Mouse (Mus musculus) embryo, embryonic 11 days (tissue): Measurements from ENCODE around the gene Col18a1.

ENCODE experiments used
- DNase-seq: peaks from one replicate; pipeline ENCODE4 v3.0.0-alpha.2; 2015

The Col18a1 gene

DNA sequence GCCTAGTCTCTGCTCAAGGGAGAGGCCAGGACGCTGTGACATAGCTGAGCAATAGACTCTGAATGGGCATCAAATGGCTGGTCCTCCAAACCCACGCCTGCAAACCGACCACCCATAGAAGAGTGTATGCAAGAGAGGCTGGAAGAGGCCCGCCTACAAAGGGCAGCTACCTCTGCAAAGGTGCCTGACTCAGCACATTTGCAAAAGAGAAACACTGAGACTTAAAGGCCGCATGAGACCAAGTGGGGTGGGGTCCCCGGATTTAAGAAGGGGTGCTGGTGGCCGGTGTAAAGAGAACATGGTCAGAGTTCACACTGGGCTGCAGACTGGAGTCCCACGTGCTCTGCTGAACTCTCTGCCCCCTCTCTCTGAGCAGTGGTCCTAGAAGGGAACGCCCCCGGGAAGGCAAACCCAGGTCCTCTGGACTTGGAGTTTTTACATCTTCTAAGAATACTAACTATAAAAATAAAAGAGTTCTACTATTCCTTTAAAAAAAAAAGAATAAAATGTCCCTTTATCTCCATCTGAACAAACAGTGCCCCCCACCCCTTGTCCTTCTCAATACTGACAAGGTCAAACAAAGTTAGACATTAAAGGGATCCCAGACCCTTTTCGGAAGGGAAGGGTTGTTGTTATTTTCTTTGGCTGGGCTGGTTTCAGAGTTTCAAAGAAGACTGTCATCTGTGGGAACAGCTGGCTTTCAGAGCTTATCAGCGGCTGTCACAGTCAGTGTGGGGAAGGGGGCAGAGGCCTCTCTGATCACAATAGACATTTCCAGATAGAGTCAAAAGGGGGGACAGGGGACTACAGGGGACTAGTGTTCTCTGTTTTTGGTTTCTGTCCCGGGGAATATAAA, 32.2 kb downstream of the Col18a1 start:
- DNase-seq, result peak; percentile 37

DNA sequence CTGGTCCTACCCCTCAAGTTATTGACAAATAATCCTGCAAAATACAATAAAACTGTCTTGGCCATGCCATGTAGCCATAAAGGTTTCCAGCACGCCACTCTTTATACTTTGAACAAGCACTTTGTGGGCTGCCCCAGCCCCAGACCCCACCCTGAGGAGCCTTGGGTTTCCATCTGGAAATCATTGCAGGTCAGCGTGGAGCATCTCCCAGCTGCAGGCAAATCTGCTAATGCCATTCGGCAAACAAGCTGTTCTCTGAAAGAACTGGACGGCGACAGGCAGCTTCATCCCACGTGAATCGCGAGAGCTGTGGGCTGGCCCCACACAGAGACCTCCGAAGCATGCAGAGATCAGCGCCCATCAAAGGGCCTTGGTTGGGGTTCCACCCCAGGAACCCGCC, 34.2 kb downstream of the Col18a1 start:
- peak; percentile 58 for DNase-seq

DNA sequence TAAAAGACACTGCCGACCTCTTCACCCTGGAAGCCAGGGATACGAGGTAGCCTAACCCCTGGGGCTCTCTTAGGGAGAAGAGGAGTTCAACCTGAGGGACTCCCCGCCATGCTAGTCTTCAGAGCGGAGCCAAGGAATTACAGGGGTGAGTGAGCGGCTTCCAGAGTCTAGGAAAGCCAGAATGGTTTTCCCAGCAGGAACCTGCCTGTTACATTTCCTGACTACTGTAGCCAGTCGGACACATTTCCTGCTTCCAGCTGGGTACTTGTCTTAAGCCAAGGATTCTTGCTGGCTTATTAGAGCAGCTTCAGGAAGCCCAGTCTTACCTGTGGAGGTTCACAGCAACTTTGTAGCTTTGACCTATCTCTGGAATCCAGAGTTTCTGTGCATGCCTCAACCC, 34.8 kb downstream of the Col18a1 start:
- DNase-seq, result peak; percentile 38

DNA sequence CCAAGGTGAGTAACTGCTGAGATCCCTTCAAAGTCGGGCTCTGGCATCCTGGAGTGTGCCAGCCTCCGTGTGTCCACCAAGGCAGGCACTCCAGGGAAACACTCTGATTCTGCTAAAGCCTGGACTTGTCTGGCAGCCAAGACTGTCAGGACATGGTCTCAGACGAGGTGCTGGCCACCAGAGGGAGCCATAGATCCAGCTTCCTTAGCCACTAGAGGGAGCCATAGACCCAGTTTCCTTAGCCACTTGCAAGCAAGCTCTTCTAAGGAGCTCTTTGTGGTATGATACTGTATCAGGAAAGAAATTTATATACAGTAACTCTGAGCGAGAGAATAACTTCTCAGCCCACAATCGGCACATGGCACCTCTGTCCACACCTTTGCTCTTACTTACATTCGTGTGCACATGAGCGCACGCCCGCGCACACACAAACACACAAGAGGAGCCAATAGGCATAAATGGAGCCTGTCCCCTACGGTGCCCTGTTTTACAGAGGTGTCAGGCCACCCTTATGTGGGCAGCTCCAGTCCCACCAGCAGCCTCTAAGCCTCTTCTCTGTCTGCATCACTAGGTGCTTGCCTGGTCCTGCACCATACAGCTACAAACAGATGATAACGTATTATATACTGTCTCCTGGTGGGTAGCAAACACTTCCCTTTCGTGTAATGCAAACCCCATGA, 35.6 kb downstream of the Col18a1 start:
- peak; percentile 87 for DNase-seq

DNA sequence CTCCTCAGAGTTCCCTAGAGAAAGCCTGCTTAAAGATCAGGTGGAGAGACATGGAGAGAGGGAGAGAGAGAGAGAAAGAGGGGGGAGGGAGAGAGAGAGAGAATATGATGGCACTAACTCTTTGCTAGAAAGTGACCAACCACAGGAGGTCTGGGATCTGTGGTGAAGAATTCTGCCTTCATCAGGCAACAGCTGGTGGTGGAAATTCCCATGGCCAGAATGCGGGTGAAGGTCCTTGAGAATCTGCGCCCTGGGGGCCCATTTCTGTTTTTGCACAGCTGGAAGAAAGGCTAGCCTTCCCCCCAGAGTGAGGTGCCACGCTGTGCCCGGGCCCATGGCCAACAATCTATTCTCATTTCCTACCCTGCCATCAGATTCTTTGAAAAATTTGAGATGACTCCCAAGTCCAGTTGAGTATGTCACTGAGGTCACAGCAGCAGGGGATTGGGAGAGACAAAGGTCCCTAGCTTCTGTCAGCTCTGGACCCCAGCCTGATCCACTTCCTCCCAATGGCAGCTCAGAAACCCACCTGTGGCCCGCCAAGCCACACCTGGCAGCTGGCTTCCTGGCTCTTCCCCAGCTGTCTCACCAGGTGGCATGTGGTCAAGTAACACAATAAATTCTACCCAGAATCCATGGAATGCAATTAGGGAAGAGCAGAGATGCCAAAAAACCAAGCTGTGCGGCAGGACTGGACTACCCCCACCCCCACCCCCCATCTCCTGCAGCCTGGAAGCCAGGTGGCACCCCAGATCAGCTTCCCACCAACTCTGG, 36.5 kb downstream of the Col18a1 start:
- peak; percentile 17 for DNase-seq

DNA sequence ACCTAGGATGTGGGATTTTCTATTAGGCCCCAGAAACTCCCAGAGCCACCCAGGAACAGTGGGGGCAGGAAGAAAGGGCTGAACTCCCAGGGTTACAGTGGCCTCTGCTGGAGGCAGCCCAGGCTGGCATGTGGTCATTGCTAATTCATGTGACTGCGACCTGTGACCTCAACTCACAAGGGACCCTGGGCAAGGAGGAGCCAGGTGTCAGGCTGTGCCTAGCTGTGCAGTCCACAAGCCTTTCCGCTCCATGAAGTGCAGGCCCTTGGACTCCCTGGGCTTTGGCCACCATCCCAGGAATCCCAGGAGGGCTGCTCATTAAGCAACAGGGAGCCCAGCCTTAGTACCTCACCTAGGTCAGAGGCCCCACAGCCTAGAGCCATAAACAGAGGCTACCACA, 38.4 kb downstream of the Col18a1 start:
- peak; percentile 46 for DNase-seq

DNA sequence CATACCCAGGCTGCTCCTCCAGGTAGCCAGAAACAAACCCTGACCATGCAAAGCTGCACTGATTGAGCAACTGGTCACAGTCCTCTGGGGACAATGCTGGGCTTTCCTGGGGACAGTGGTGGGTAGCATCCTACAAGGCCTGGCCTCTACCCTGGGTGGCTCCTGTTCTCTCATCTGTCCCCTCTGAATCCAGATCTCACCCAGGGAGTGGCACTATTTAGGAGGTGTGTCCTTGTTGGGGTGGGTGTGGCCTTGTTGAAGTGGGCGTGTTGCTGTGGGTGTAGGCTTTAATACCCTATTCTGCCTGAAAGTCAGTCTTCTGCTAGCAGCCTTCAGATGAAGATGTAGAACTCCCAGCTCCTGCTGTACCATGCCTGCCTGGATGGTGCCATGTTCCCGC, 39.8 kb downstream of the Col18a1 start:
- DNase-seq, result no peak

DNA sequence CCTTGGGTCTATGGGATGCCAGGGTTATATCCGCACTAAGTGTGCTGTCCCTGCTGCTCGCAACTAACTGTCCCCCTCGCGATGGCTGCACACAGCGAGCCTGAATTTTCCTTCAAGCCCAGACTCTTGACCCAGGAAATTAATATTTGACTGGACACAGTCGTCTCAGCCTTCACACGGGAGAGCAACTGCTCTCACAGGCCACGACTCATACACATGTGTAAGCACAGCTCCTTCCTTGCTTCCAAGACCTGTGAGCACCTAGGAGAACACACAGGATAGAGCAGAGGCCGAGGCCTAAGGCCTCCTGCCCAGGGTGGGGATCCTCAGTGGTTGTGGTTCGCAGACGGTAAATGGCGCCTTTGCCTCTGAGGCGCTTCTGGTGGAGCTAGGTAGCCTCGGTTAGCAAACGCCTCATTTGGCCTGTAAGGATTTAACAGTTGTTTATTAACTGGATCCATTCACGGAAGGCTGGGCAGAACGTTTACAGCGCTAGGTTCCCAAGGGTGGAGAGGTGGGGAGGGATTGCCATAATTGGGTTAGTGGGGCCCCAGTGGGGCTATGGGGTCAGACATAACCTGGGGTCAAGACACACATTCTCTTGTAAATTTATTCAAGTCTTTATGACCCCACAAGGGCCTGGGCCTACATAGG, 41.1 kb downstream of the Col18a1 start:
- DNase-seq, result no peak

DNA sequence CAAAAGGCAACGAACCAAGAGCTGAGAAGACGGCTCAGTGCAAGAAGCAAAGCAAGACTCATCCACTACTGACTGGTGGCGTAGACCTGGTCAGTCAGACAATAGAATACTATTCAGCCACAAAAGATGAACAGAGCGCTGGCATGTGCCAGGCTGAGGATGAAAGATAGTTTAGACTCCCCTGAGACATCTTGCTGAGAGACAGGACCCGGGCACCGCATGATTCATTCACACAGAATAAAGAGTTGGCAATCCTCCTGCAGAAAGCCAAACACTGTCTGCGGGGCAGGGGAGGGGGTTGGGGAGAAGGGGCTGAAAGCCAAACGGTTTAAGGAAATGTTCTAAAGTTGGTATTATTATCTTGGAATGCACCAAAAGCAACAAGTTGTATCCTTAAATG, 42.4 kb downstream of the Col18a1 start:
- DNase-seq, result no peak

DNA sequence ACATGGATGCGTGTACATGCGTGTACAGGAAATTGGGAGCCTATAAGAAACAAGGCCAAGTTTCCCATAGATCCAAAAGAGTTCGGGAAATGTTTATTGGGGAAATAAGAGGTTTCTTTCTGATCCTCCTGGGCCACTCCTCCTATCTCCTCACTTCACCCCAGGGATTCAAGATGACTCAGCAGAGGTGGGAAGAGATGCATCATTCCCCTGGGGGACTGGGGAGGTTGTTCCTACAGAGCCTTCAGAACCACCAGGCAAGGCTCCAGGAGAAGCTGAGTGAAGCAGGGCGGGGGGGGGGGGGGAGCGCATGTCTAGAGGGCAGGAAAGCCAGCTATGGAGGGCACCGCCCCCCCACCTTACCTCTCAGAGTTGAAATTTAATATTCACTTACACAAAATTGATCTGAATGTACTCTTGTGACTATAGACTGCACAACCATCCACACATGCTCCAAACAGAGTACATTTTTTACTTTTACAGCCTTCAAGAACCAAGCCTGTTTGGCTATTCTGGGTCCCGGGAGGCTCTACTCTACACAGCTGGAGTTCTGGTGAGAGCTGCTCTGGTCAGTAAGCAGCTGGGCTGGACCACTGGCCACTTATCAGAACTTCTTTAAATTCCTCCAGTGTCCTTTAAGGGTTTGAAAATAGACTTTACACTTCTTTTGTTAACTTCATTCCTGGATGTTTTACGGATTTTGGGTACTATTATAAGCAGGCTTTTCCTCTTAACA, 44.9 kb downstream of the Col18a1 start:
- DNase-seq, result no peak

DNA sequence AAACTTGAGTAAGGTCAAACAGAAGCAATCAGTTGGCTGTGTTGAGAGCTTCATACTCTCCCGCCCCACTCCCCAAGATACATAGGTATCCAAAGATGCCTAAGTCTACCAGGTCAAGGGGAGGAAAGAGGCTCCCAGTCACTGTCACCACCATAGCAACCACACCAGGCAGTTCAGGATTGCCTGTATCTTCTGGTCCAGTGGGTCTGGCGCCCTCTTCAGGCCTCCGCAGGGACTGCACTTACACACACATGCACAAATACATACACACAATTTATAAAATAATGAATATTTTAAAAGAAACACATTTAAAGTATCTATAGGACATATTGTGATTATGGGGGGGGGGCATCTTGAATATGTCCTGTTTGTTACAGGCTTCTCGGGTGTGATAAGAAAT, 45.8 kb downstream of the Col18a1 start:
- DNase-seq, result no peak

DNA sequence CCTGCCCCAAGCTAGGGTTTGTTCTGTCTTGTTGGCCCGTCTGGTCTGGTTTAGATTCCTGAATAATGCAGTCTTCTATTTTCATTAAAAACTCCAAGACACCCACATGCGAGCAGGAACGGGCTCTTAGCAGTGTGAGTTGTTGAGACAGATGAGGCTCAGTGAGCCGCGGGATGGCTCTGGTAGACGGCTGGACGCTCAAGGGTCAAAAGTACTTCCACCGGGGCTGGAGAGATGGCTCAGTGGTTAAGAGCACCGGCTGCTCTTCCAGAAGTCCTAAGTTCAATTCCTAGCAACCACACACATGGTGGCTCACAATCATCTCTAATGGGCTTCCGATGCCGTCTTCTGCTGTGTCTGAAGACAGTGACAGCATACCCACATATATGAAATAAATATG, 46.9 kb downstream of the Col18a1 start:
- no peak for DNase-seq

DNA sequence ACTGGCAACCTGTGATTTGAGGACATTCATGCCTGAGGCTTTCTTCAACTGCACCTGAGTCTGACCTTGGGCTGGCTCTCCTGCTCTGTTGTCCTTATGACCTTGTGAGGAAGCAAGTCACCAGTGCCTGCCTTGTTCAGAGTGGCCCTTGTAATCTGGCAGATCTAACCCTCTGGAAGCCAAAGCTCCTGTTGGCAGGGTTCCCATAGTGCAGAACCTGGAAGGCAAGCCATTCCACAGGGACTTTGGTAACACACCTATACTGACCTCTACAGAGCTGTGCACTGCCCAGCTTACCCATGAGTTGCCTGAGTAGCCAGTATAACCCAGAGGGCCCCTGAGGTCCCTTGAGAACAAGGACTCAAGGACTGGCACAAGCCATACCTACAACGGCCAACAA, 48.0 kb downstream of the Col18a1 start:
- DNase-seq, result no peak

DNA sequence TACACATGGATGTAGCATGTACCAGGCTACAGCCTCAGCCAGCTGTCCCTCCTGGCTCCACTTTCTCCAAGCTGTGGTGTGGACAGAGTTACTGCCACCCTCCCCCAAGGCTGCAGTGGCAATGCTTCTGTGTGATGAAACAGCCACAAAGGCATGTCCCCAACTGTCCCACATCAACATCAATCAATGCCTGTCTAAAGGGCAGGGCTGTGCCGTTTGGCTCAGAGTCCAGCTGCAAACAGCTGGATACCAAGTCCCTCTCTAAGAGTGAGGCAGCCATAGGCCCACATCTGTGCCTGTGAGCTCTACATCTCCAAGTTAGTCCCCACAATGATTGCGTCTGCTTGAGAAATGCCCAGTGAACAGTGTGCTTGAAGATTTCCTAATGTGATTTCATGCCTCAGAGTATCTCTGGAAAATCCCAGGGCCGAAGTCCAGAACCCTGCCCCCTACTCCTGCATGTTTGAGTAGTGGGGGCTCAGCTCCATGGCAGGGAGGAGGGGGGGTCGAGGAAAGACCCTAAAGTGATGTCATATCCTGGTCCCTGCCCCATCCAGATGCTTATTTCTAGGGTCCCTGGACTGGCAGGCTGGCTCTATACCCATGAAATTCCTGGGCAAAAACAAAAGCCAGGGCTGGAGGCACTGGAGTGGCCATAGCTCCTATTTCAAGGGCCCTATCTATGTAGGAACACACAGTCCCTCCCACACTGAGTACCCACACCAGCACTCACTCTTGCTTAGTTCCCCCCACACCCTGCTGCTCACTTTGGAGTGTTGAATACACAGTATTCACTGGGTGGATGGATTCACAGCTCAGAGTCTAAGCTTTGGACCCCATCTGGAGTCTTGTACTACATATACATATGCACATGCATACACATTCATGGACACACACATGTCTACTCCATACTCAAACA, 49.6 kb downstream of the Col18a1 start:
- DNase-seq, result peak; percentile 11

DNA sequence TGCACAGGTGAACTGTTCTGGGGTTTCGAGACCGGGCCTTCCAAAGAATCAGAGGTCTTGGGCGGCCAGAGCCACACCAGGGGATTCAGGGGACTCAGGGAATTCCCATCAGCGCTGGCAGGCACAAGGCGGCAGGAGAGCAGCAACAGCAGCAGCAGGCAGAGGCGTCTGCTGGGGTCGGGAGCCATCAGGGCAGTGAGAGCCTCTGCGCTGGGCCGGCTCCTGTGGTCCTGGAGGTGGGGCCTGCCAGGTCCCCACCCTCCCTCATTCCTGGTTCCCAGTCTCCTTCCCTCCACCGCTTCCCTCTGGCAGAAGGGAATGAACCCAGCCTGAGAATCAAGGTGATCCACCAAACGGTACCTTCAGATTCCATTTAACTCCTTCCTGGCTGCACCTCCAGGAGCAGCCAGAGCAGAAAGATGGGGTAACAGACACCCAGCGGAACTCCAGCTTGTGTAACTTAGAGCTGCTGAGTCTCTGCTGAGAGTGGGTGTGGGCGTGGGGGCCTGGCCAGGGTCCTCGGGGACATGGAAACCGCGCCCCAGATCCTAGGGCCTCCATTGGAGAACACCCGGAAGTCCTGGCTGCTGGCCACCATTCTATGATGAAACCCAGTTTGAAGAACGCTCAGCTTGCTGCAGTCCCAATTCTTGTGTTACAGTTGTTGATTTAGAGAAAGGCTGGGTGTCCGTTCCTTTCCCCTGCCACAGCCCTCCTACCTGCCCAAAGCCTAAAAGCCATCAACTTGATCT, 52.7 kb downstream of the Col18a1 start:
- DNase-seq, result no peak

DNA sequence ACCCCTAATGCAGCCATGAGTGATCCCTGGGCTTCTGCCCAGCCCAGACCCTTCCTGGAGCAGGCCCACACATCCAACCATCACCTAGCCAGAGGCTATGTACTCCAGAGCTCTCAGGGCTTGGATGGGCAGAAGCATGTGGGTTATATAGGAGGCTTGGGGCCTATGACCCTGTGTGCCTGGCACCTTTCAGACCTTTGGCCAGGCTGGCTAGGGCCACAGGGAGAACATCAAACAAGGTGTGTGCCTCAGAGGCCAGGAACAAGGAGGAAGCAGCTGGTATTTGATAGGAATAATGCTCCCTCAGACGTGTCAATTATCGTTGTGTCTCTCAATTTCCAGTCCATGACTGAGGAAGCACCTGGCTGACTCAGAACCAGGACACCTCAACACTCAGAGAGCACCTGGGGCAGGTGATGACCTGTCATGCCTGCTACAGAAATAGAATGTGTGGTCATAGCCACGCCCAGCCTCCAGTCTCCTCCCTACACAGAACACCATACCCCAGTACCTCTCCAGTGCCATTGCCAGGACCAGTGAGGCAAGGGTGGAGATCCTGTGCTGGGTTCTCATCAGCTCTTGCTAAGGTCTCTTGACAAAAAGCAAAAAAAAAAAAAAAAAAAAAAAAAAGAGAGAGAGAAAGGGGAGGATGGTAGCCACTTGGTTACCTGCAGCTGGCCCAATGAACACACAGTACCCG, 54.6 kb downstream of the Col18a1 start:
- DNase-seq, result no peak

DNA sequence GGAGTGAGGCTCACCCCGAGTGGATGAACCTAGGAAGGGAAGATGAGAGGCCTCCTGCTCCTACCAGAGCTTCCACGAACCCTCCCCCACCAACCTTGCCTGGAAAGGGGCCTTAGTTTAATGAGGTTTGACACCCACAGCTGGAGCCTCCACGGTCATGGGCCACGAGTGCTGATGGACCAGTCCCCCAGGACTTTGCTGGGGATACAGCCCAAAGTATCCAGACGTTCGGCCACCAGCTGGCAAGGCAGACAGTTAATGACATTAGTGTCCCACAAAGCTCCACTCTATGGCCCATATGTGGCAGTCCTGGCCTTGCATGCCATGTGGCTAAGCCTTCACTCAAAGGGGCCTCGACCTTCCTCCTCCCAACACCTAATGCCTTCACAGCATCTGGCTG, 55.5 kb downstream of the Col18a1 start:
- no peak for DNase-seq

DNA sequence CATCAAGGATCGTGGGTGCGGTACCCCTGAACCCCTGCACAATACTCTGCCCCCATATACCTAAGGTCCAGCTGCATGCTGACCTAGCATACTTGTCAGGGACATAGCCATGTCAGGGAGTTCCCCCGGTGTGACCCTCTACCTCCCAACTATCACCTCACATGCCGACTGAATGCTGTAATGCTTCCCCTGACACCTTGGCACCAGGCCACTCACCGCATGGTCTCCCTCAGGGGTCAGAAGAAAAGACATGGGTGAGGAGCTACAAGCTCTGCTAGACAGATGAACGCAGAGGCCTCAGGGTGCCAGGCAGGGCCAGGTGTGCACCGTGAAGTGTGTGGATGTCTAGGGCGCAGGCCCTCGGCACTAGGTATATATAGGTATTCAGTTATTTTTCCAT, 56.3 kb downstream of the Col18a1 start:
- no peak for DNase-seq

DNA sequence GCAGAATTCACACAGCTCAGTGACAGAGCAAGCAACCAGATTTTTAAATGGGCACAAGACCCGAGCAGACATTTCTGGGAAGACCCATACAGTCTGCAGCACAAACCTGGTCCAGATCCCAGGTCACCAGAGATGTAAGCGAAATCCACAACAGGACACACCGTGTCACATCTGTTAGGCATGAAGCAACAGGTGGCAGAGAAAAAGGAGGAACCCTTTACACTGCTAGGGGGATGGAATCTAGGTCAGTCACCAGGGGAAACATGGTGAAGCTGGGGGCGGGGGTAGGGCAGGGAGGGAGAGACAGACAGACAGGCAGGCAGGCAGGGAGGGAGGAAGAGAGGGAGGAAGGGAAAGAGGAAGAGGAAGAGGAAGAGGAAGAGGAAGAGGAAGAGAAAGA, 58.2 kb downstream of the Col18a1 start:
- no peak for DNase-seq

DNA sequence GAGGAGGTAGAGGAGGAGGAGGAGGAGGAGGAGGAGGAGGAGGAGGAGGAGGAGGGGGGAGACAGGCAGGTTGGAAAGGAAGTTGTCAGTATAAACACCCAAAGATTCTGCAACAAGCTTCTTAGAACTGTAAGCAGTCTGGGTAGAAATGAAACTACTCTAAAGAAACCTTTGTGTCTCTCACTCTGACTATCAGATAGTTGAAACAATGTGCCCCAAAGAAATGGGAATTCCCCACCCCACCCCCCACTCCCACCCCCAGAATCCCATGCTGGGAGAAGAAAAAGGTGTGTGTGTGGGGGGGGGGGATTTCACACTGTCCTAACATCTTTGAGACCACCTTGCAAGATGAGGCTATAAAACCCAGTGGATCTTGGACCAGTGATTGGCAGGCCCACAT, 62.0 kb downstream of the Col18a1 start:
- no peak for DNase-seq
